Mouse (Mus musculus): ENCODE data around the gene Erbb3. TPM values are rescaled to one million over a fixed set of nuclear protein-coding genes. Genes with fewer than 3 reads are reported as not detected.

Gene Erbb3
- polyA plus RNA-seq, 1 experiment from 2014 or later: 11.8 TPM

DNA sequence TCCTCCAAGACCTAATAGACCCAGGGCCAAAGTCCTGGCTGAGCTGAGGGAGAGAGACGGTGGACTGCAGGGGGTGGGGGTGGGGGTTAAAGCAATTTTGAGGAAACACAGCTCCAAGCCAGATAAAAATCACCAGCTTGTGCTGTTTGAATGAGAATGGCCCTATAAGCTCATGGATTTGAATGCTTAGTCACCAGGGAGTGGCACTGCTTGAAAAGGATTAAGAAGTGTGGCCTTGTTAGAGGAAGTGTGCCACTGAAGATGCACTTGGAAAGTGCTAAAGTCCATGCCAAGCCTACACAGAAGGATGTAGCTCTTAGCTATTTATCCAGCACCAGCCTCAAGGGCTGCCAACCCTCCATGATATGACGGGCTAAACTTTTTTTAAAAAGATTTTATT, 54.2 kb downstream of the Erbb3 start:
- no peak for ATAC-seq (ENCODE audit: low FRiP score, low TSS enrichment)
- no peak overlapping the region for H3K27ac ChIP-seq (ENCODE audit: low read depth, low read length)
- WGBS: 81% methylated on average over 2 of the region's 2 CpGs
- H3K4me2 ChIP-seq (replicated peaks; ENCODE audit: low read depth, low read length): no peak overlapping the region
- H3K4me1 ChIP-seq (ENCODE audit: control insufficient read depth, insufficient read depth, low read length): no peaks in the 10 kb centered on the region
- no peak overlapping the region for H3K4me3 ChIP-seq (ENCODE audit: low read length)
- H3K36me3 ChIP-seq (ENCODE audit: control insufficient read depth, insufficient read depth, low read length): no peaks in the 10 kb centered on the region
- H3K9ac ChIP-seq (ENCODE audit: low read depth, low read length): no peak overlapping the region
- H3K9me3 ChIP-seq (ENCODE audit: control insufficient read depth, low read length): no peaks in the 10 kb centered on the region
- no peaks in the 10 kb centered on the region for H3K27me3 ChIP-seq (ENCODE audit: control insufficient read depth, insufficient read depth, low read length)

DNA sequence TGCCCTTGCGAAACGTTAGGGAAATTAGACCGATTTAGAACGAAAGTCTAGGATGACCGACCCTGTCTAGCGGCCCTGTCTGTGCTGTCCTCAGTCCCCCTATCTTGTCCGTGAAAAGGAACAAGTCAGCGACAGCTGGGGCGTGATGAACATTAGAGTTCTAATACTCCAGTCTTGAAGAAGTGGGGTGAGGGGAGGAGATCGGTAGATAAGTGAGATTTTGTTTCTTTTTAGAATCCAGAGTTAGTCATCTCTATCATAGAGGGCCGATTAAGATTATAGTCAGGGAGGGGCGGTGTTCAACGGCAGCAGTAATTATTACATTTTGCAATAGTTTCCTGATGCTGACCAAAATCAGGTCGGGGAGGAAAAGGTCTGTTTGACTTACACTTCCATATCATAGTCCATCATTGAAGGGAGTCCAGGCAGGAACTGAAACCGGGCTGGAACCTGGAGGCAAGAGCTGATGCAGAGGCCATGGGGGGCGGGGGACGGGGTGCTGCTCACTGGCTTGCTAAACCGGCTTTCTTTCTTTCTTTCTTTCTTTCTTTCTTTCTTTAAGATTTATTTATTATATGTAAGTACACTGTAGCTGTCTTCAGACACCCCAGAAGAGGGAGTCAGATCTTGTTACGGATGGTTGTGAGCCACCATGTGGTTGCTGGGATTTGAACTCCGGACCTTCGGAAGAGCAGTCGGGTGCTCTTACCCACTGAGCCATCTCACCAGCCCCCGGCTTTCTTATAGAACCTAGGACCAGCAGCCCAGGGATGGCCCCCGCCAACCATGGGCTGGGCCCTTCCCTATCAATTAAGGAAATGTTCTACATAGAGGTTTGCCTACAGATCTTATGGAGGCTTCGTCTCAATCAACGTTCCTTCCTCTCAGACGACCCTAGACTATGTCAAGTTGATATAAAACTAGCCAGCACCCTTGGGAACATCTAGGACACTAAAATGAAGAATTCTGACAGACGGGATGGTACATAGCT, 62.8 kb downstream of the Erbb3 start:
- Histone ChIP-seq H3K9me3 (ENCODE audit: control insufficient read depth, low read length) (no peaks in the 10 kb centered on the region), H3K27me3 (ENCODE audit: control insufficient read depth, insufficient read depth, low read length) (peaks cover 7% of the 10 kb centered on the region), H3K36me3 (ENCODE audit: control insufficient read depth, insufficient read depth, low read length) (no peaks in the 10 kb centered on the region; the same call in 1 of the 2 replicates), H3K4me1 (ENCODE audit: control insufficient read depth, insufficient read depth, low read length) (0 out of 2 replicates have a peak, but pooled peaks cover 8% of the 10 kb centered on the region), H3K4me3 (ENCODE audit: low read length) (peak overlapping the region; percentile 70), H3K27ac (ENCODE audit: low read depth, low read length) (no peak overlapping the region; the same call in 1 of the 2 replicates), H3K4me2 (replicated peaks; ENCODE audit: low read depth, low read length) (peak overlapping the region; percentile 99), H3K9ac (ENCODE audit: low read depth, low read length) (0 out of 2 replicates have a peak overlapping the region, but pooled peaks have one; percentile 28)
- WGBS: 27% methylated on average over 28 of the region's 28 CpGs
- ATAC-seq (ENCODE audit: low FRiP score, low TSS enrichment): no peak

DNA sequence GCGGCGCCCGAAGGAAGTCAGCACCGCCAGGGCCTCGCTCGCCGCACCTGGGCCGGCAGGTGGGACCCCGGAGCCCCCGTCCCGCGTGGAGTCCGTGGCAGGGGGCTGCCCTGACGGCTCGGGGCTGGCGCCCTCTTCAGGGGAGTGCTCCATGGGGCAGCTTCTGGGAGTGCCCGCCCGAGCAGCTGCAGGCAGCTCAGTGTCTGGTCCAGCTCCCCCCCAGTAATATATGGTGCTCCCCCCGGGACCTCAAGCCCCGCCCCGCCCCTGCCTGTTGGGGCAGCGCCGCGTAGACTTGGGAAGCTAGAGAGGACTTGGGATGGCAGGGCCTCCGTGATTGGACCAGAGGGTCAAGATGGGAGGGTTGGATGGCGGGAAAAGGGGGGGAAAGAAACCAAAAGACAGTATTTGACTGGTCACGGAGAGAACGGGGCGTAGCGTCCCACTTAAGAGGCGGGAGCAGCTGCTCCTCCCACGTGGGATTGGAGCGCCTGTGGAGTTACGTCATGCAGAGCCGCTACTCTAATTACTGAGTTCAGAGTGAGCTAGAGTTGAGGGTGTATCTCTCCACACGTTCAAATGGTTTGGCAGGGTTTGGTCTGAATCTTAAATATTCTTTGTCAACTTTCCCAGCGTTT, 63.7 kb downstream of the Erbb3 start, which contains the start of gene Esyt1:
Esyt1 (minus strand) TSS at position 201 of the 638 bp plus-strand sequence.
- WGBS: under 1% methylated on average over 37 of the region's 37 CpGs
- 0 out of 2 replicates have a peak, but pooled peaks cover 8% of the 10 kb centered on the region for H3K4me1 ChIP-seq (ENCODE audit: control insufficient read depth, insufficient read depth, low read length)
- no peaks in the 10 kb centered on the region; the same call in 1 of the 2 replicates for H3K36me3 ChIP-seq (ENCODE audit: control insufficient read depth, insufficient read depth, low read length)
- peaks cover 7% of the 10 kb centered on the region for H3K27me3 ChIP-seq (ENCODE audit: control insufficient read depth, insufficient read depth, low read length)
- H3K27ac ChIP-seq (ENCODE audit: low read depth, low read length): peak within 1 kb of the TSS; percentile 18; the same call in 1 of the 2 replicates
- peak; percentile 98 for ATAC-seq (ENCODE audit: low FRiP score, low TSS enrichment)
- peak within 1 kb of the TSS; percentile 70 for H3K4me3 ChIP-seq (ENCODE audit: low read length)
- peak within 1 kb of the TSS; percentile 99 for H3K4me2 ChIP-seq (replicated peaks; ENCODE audit: low read depth, low read length)
- no peaks in the 10 kb centered on the region for H3K9me3 ChIP-seq (ENCODE audit: control insufficient read depth, low read length)
- H3K9ac ChIP-seq (ENCODE audit: low read depth, low read length): peak within 1 kb of the TSS; percentile 61

DNA sequence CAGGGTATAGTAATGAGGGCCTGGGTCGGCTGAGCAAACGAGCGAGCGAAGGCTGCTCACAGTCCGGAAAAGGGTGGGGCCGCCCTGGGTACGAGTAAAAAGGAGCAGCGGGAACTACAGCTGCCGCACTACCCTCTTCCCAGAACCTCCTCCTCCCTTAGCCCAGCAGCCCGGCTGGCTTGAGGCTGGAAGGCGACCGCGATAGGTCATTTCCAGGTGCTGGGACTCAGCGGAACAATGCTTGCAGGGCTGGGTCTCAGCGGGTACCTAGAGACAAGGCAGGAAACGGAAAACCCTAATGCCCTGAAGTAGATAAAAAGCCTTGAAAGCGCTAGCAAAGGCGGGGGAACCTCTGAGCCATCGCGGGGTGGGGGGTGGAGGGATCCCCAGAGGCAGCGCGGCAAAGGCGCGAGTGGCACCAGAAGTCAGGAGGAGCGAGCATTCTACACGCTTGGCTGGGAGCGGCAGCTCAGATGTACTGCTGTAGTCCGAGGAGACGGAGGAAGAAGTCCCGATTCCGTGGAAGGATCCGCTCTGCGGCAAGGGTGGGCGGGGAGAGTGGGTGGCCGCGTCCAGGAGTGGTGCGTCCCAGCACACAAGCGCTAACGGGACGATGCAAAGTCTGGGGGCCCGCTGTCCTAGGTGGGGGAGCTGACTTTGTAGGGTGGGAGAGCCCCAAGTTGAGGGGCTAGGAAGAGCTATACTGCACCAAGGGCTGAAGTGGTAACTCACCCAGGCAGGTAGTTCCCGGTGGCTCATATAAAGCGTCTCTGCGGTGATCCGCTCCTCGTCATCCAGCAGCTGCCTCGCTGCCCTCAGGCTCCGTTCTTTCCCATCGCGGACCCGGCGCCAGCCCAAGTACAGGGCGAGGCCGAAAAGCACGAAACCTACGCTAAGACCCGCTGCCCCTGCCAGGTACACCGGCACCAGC, 64.5 kb downstream of the Erbb3 start:
- WGBS: under 1% methylated on average over 58 of the region's 58 CpGs
- Histone ChIP-seq H3K27me3 (ENCODE audit: control insufficient read depth, insufficient read depth, low read length) (peaks cover 7% of the 10 kb centered on the region), H3K9ac (ENCODE audit: low read depth, low read length) (peak overlapping the region; percentile 61), H3K4me2 (replicated peaks; ENCODE audit: low read depth, low read length) (peak overlapping the region; percentile 99), H3K27ac (ENCODE audit: low read depth, low read length) (peak overlapping the region; percentile 18; the same call in 1 of the 2 replicates), H3K36me3 (ENCODE audit: control insufficient read depth, insufficient read depth, low read length) (no peaks in the 10 kb centered on the region; the same call in 1 of the 2 replicates), H3K4me3 (ENCODE audit: low read length) (peak overlapping the region; percentile 70), H3K9me3 (ENCODE audit: control insufficient read depth, low read length) (no peaks in the 10 kb centered on the region), H3K4me1 (ENCODE audit: control insufficient read depth, insufficient read depth, low read length) (0 out of 2 replicates have a peak, but pooled peaks cover 8% of the 10 kb centered on the region)
- peak; percentile 40 for ATAC-seq (ENCODE audit: low FRiP score, low TSS enrichment)

DNA sequence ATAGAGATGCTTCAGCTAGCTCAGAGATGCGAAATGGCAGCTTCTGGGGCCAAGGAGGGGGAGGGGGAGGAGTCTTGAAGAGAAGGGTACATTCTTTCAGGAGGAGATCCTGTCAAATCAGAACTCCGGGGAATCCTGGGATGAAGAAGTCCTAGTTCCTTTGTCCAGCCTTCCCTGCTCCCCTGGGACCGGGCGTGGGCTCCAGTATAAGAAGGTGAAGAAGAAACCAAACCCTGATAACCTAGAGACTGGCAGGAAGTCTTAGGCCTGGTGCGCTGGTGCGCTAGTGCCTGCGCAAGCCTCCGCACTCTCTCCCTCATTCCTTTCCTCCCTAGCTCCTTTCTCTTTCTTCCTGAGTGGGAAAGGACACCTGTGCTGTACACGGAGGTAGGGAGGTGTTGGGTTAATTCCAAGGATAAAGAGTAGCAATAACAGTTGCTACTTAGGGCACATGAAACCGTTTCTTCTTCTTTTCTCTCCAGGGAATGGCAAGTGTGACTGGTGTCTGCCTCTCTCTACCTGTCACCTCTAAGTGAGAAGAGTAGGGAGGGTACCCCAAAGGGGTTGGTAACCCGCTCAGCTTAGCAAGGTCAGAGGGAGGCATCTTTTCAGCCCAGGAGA, 65.2 kb downstream of the Erbb3 start:
- H3K27me3 ChIP-seq (ENCODE audit: control insufficient read depth, insufficient read depth, low read length): peaks cover 7% of the 10 kb centered on the region
- H3K9ac ChIP-seq (ENCODE audit: low read depth, low read length): peak overlapping the region; percentile 61; the same call in 1 of the 2 replicates
- 0 out of 2 replicates have a peak, but pooled peaks cover 8% of the 10 kb centered on the region for H3K4me1 ChIP-seq (ENCODE audit: control insufficient read depth, insufficient read depth, low read length)
- H3K4me3 ChIP-seq (ENCODE audit: low read length): peak overlapping the region; percentile 70
- no peak overlapping the region for H3K27ac ChIP-seq (ENCODE audit: low read depth, low read length)
- H3K9me3 ChIP-seq (ENCODE audit: control insufficient read depth, low read length): no peaks in the 10 kb centered on the region
- ATAC-seq (ENCODE audit: low FRiP score, low TSS enrichment): no peak
- 7% methylated on average over 11 of the region's 11 CpGs for WGBS
- H3K4me2 ChIP-seq (replicated peaks; ENCODE audit: low read depth, low read length): peak overlapping the region; percentile 99
- H3K36me3 ChIP-seq (ENCODE audit: control insufficient read depth, insufficient read depth, low read length): peaks cover 3% of the 10 kb centered on the region; the same call in 1 of the 2 replicates

DNA sequence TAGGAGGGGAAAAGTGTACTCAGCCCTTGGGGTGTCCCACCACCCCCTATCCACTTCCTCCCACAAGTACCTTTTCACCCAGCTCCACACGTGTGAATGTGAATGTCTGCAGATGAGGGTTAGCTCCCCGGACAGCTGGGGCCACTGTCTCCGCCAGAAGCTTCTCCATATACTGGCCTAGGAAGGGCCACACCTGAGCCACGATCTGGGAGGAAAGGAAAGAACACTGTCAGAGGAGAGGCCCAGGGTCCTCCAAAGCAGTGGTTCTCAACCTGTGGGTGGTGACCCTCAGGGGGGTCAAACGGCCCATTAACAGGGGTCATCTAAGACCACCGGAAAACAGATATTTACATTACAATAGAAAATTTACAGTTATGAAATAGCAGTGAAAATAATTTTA, 67.1 kb downstream of the Erbb3 start:
- 0 out of 2 replicates have a peak, but pooled peaks cover 8% of the 10 kb centered on the region for H3K4me1 ChIP-seq (ENCODE audit: control insufficient read depth, insufficient read depth, low read length)
- H3K4me2 ChIP-seq (replicated peaks; ENCODE audit: low read depth, low read length): no peak overlapping the region
- no peaks in the 10 kb centered on the region for H3K9me3 ChIP-seq (ENCODE audit: control insufficient read depth, low read length)
- H3K27me3 ChIP-seq (ENCODE audit: control insufficient read depth, insufficient read depth, low read length): peaks cover 7% of the 10 kb centered on the region
- 80% methylated on average over 6 of the region's 6 CpGs for WGBS
- no peak overlapping the region for H3K4me3 ChIP-seq (ENCODE audit: low read length)
- H3K27ac ChIP-seq (ENCODE audit: low read depth, low read length): no peak overlapping the region
- no peak for ATAC-seq (ENCODE audit: low FRiP score, low TSS enrichment)
- no peak overlapping the region for H3K9ac ChIP-seq (ENCODE audit: low read depth, low read length)
- peaks cover 6% of the 10 kb centered on the region; the same call in 1 of the 2 replicates for H3K36me3 ChIP-seq (ENCODE audit: control insufficient read depth, insufficient read depth, low read length)

DNA sequence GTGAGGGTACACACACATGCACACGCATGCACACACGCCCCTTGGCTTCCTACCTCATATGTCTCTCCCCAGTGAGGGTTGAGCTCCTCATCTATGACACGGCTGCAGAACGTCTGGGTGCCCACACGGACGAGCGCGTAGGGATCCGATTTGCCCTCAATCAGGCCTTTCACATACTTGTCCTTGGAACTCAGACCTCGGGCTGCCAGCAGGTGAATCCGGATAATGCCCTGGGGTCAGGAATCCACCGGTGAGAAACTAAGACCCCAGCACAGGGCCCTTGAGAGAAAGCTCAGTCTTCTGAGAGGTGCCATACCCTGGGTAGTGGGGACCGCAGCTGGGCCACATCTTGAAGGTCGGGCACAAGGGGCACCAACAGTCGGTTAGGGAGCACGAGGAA, 68.9 kb downstream of the Erbb3 start:
- ATAC-seq (ENCODE audit: low FRiP score, low TSS enrichment): no peak
- Histone ChIP-seq H3K4me2 (replicated peaks; ENCODE audit: low read depth, low read length) (no peak overlapping the region), H3K4me1 (ENCODE audit: control insufficient read depth, insufficient read depth, low read length) (0 out of 2 replicates have a peak, but pooled peaks cover 8% of the 10 kb centered on the region), H3K36me3 (ENCODE audit: control insufficient read depth, insufficient read depth, low read length) (peaks cover 6% of the 10 kb centered on the region; the same call in 1 of the 2 replicates), H3K9me3 (ENCODE audit: control insufficient read depth, low read length) (no peaks in the 10 kb centered on the region), H3K9ac (ENCODE audit: low read depth, low read length) (no peak overlapping the region), H3K27ac (ENCODE audit: low read depth, low read length) (no peak overlapping the region), H3K27me3 (ENCODE audit: control insufficient read depth, insufficient read depth, low read length) (peaks cover 15% of the 10 kb centered on the region), H3K4me3 (ENCODE audit: low read length) (no peak overlapping the region)
- 85% methylated on average over 16 of the region's 16 CpGs for WGBS

Data from kidney, embryonic 14.5 days (tissue).